Mouse (Mus musculus) embryonic fibroblast, embryonic 13.5 days (primary cell): ENCODE measurements around the gene Tcl1b4.

Experiments
- CTCF ChIP-seq: IDR thresholded peaks from 2 replicates; pipeline ENCODE4 v1.5.1; 2011; ENCODE audit warnings: mild to moderate bottlenecking, control low read depth, low read length, moderate library complexity, borderline replicate concordance; ENCODE audit not compliant: insufficient read depth
- POLR2A ChIP-seq: IDR thresholded peaks from 2 replicates; pipeline ENCODE4 v1.6.1; 2011; ENCODE audit warnings: low read depth, mild to moderate bottlenecking, control low read depth, low read length, moderate library complexity

- TF ChIP-seq POLR2A (no peak), CTCF (no peak)
These were observed 15.5 kb downstream of the Tcl1b4 start for GRCm38 (mm10) chr12:105217101-105217760.
